Mouse (Mus musculus) midbrain, embryonic 11.5 days (tissue): ENCODE data around the gene Nop53. TPM values are rescaled to one million over a fixed set of nuclear protein-coding genes. Genes with fewer than 3 reads are reported as not detected.

Experiments used
- ATAC-seq: fragments of 200-750 bp; cut with Nextera tagmentation; 2 replicates; pipeline ENCODE4 v1.8.0; 2017; ENCODE audit warnings: moderate TSS enrichment, moderate library complexity; ENCODE audit not compliant: low FRiP score
- DNase-seq: peaks from one replicate; pipeline ENCODE4 v3.0.0; 2015; ENCODE audit warnings: low spot score; ENCODE audit errors: missing footprints
- H3K27ac ChIP-seq: fragments of 300-500 bp; sonication (generic); 2 replicates; pipeline ENCODE4 v1.5.1; 2014; ENCODE audit warnings: low read depth, low read length
- H3K27me3 ChIP-seq: fragments of 300-500 bp; sonication (generic); 2 replicates; pipeline ENCODE4 v1.6.1; 2014; ENCODE audit warnings: mild to moderate bottlenecking, low read length, moderate library complexity, mixed read lengths; ENCODE audit not compliant: control insufficient read depth, insufficient read depth
- H3K36me3 ChIP-seq: fragments of 300-500 bp; sonication (generic); 2 replicates; pipeline ENCODE4 v1.6.1; 2014; ENCODE audit warnings: mild to moderate bottlenecking, low read length, moderate library complexity, mixed read lengths; ENCODE audit not compliant: control insufficient read depth, insufficient read depth
- H3K4me1 ChIP-seq: fragments of 300-500 bp; sonication (generic); 2 replicates; pipeline ENCODE4 v1.6.1; 2014; ENCODE audit warnings: low read length; ENCODE audit not compliant: control insufficient read depth, insufficient read depth
- H3K4me2 ChIP-seq: fragments of 300-500 bp; sonication (generic); 2 replicates; pipeline ENCODE4 v1.6.1; 2014; ENCODE audit warnings: mild to moderate bottlenecking, moderate library complexity
- H3K4me3 ChIP-seq: fragments of 300-500 bp; sonication (generic); 2 replicates; pipeline ENCODE4 v1.5.1; 2014; ENCODE audit warnings: low read depth, low read length
- H3K9ac ChIP-seq: fragments of 300-500 bp; sonication (generic); 2 replicates; pipeline ENCODE4 v1.6.1; 2014; ENCODE audit warnings: low read length
- H3K9me3 ChIP-seq: fragments of 300-500 bp; sonication (generic); 2 replicates; pipeline ENCODE4 v1.6.1; 2016; ENCODE audit warnings: low read length; ENCODE audit not compliant: control insufficient read depth
- WGBS: fragments of 180-500 bp; shearing (Covaris S2); extraction: QIAGEN DNeasy Blood & Tissue Kit; methylation state at CpG from one replicate; pipeline ENCODE4 v1.1.7; 2014; 5-methylcytosine and 5-hydroxymethylcytosine counted together
- polyA plus RNA-seq: library from polyadenylated mRNA; unstranded; fragments of >200 nt; fragmentation: Nextera tagmentation; extraction: Ambion mirVana; gene quantifications from 2 replicates; pipeline ENCODE4 v1.2.1, GENCODE M21; 2014

The Nop53 gene
- 186 and 187 TPM in 2 replicates for polyA plus RNA-seq

DNA sequence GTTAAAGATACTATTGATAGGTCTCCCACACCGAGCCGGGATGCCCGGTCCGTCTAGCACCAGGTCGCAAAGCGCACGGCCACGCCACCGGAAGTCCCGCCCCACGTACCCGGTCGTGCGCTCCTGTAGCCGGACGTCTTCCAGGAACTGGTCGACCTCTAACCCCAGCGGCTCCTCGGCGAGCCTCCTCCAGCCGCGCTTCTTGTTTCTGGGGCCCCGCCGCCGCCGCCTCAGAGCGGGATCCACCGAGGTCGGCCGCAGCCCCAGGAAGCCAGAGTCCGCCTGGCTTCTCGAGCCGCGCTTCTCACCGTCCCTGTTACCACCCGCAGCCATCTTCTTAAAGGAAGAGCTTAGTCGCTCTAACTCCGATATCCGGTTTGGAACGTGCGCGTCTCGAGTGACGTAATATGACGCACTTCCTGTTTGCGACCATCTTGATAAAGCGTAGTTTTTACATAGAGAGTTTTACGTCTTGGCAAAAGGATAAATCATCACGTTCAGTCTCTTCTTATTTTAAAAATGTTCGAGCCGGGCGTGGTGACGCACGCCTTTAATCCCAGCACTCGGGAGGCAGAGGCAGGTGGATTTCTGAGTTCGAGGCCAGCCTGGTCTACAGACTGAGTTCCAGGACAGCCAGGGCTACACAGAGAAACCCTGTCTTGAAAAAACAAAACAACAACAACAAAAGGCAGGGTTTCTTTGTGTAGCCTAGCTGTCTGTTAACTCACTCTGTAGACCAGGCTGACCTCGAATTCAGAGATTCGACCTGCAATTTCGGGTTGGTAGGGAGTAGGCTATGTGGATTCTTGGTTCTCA lies at the start of gene Nop53:
Gene Nop53 (minus strand): TSS at position 354 of the 816 bp plus-strand sequence.
- H3K4me3 ChIP-seq, result peak within 1 kb of the TSS; percentile 73
- no peaks in the 10 kb centered on the region for H3K9me3 ChIP-seq
- H3K9ac ChIP-seq, result peak within 1 kb of the TSS; percentile 79
- ATAC-seq, result peak; percentile 94
- H3K4me2 ChIP-seq, result peak within 1 kb of the TSS; percentile 88
- H3K36me3 ChIP-seq, result peaks cover 22% of the 10 kb centered on the region
- peak within 1 kb of the TSS; percentile 87 for H3K27ac ChIP-seq
- H3K4me1 ChIP-seq, result peaks cover 12% of the 10 kb centered on the region
- no peaks in the 10 kb centered on the region for H3K27me3 ChIP-seq
- WGBS, result 2% methylated on average over 59 of the region's 59 CpGs
- DNase-seq, result peak; percentile 99

GRCm38 (mm10) chr7:15993789-15994188 lies 47.9 kb upstream of the Nop53 start:
- 90% methylated on average over 4 of the region's 4 CpGs for WGBS
- H3K4me2 ChIP-seq, result no peak overlapping the region
- H3K4me1 ChIP-seq, result no peaks in the 10 kb centered on the region
- ATAC-seq (no peak), DNase-seq (no peak)
- peaks cover 11% of the 10 kb centered on the region for H3K36me3 ChIP-seq
- H3K27ac ChIP-seq, result no peak overlapping the region
- H3K27me3 ChIP-seq, result no peaks in the 10 kb centered on the region
- no peak overlapping the region for H3K4me3 ChIP-seq
- H3K9me3 ChIP-seq, result no peaks in the 10 kb centered on the region
- no peak overlapping the region for H3K9ac ChIP-seq

- Histone ChIP-seq H3K4me1 (no peaks in the 10 kb centered on the region), H3K9ac (no peak overlapping the region), H3K36me3 (peaks cover 16% of the 10 kb centered on the region), H3K9me3 (no peaks in the 10 kb centered on the region), H3K4me2 (no peak overlapping the region), H3K27ac (no peak overlapping the region), H3K4me3 (no peak overlapping the region), H3K27me3 (no peaks in the 10 kb centered on the region)
- DNase-seq (no peak), ATAC-seq (no peak)
- 86% methylated on average over 3 of the region's 3 CpGs for WGBS
Observed at GRCm38 (mm10) chr7:15993152-15993551, 47.3 kb upstream of the Nop53 start.

- Histone ChIP-seq H3K36me3 (peaks cover 27% of the 10 kb centered on the region), H3K4me3 (no peak overlapping the region), H3K4me2 (no peak overlapping the region), H3K9ac (no peak overlapping the region), H3K27ac (no peak overlapping the region), H3K27me3 (no peaks in the 10 kb centered on the region), H3K9me3 (no peaks in the 10 kb centered on the region), H3K4me1 (no peaks in the 10 kb centered on the region)
- no peak for DNase-seq
- WGBS, result 96% methylated on average over 3 of the region's 3 CpGs
- ATAC-seq, result no peak
Observed at GRCm38 (mm10) chr7:15991764-15992163, 45.9 kb upstream of the Nop53 start.

DNA sequence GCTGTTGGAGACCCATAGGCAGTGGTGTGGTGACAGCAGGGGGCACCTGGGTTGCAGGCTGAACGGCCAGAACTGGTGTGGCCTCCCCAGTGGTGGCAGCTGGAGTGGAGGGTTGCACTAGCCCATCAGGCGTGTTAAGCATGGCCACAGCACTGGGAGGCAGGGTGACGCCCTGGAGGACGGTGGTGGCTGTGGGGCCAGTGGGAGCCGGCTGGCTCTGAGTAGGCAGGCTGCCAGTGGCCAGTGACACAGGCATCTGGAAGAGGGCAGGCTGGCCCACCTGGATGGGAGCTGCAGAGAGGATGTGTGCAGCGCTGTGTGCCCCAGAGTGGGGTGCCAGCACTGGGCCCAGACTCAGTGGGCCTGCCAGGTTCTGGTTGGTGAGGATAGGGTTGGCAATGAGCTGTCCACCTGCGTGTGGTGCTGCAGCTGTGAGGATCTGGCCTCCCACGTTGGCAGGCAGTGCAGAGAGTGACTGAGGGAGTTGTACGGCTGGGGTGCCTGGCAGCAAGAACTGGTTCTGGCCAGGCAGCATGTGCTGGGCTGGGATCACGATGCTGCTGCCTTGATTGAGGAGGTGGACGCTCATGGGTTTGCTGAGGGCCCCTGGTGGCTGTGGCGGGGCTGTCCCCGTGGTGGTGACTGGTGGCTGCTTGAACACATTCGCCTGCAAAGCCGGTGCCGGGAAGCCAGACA lies 41.9 kb upstream of the Nop53 start:
- no peak; the same call in 1 of the 2 replicates for ATAC-seq

DNA sequence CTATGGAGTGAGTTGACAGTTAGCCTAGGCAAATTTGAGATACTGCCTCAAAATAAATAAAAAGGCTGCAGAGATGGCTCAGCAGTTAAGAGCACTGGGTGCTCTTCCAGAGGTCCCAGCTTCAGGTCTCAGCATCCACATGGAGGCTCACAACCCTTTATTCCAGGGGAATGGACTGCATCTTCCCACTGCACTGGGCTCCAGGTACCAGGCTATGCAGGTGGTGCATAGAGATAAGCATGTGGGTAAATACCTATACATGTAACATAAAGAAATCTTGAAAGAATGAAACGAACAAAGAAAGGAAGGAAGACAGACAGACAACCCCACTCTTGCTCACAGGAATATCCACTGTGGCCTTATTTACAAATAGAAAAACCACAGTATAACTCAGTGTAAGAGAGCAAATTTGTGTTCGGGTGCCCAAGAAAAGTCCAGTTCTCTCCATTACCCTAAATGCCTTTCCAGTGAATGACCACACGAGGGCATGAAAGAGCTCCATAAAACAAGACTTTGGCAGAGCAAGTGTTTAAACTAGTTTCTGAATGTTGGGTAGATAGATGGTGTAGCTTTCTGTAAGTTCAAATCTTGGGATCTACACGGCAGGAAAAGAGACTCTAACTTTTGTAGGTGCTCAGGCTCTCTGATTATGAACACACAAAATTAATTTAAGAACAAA lies 37.0 kb upstream of the Nop53 start:
- Histone ChIP-seq H3K9ac (no peak overlapping the region), H3K4me1 (no peaks in the 10 kb centered on the region), H3K27ac (no peak overlapping the region), H3K27me3 (no peaks in the 10 kb centered on the region), H3K4me3 (no peak overlapping the region), H3K9me3 (no peaks in the 10 kb centered on the region), H3K36me3 (peaks cover 24% of the 10 kb centered on the region), H3K4me2 (no peak overlapping the region)
- WGBS, result 49% methylated on average over 4 of the region's 4 CpGs
- ATAC-seq (no peak), DNase-seq (peak; percentile 86)

More for the DNA sequence above, 41.9 kb upstream of the Nop53 start:
- H3K9me3 ChIP-seq, result no peaks in the 10 kb centered on the region
- DNase-seq, result no peak
- H3K4me1 ChIP-seq, result no peaks in the 10 kb centered on the region
- no peak overlapping the region for H3K9ac ChIP-seq
- H3K27me3 ChIP-seq, result no peaks in the 10 kb centered on the region
- no peak overlapping the region for H3K27ac ChIP-seq
- H3K4me3 ChIP-seq, result no peak overlapping the region
- peaks cover 23% of the 10 kb centered on the region for H3K36me3 ChIP-seq
- H3K4me2 ChIP-seq, result no peak overlapping the region
- 96% methylated on average over 16 of the region's 16 CpGs for WGBS

DNA sequence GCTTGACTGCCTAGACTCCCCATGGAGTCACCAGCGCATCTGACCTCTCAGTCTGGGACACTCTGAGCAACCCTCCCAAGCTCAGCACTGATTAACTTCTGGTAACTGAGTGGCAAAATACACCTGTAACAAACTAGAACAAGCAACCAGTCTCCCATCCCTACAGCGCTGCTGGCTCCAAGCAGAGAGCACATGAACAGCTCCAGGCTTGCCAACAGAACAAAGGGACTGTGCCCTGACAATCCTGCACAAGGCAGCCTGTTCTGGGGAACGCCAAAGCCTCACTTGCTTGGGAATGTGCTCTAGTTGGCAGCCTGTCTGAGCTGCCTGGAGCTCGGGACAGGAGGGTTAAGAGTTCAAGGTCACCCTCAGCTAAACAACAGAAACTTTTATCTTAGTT lies 35.7 kb upstream of the Nop53 start:
- Histone ChIP-seq H3K27me3 (no peaks in the 10 kb centered on the region), H3K4me3 (no peak overlapping the region), H3K9ac (no peak overlapping the region), H3K4me1 (no peaks in the 10 kb centered on the region), H3K9me3 (no peaks in the 10 kb centered on the region), H3K27ac (no peak overlapping the region), H3K4me2 (no peak overlapping the region), H3K36me3 (peaks cover 16% of the 10 kb centered on the region; the same call in 1 of the 2 replicates)
- 87% methylated on average over 4 of the region's 4 CpGs for WGBS
- no peak for DNase-seq
- no peak for ATAC-seq

DNA sequence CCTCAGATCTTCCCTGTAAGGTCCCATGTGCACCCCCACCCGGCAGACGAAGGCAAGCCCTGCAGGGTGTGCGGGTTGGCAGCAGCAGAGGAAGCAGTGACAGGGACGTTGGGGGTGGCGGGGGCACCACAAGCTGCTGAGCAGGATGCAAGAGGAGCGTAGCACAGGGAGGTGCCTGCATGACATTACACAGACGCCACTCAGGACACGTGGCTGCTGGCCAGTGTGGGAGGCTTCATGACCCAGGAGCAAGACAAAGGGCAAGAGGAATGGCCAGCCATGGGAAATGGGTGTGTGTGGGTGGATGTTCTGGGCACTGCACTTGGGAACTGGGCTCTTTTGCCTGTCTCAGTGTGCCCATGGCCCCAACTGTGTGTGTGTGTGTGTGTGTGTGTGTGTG lies 34.4 kb upstream of the Nop53 start:
- Histone ChIP-seq H3K4me2 (no peak overlapping the region), H3K9ac (no peak overlapping the region), H3K4me3 (no peak overlapping the region), H3K27ac (no peak overlapping the region), H3K9me3 (no peaks in the 10 kb centered on the region), H3K27me3 (no peaks in the 10 kb centered on the region), H3K36me3 (peaks cover 18% of the 10 kb centered on the region; the same call in 1 of the 2 replicates), H3K4me1 (no peaks in the 10 kb centered on the region)
- WGBS, result 87% methylated on average over 8 of the region's 8 CpGs
- DNase-seq, result no peak
- no peak for ATAC-seq

DNA sequence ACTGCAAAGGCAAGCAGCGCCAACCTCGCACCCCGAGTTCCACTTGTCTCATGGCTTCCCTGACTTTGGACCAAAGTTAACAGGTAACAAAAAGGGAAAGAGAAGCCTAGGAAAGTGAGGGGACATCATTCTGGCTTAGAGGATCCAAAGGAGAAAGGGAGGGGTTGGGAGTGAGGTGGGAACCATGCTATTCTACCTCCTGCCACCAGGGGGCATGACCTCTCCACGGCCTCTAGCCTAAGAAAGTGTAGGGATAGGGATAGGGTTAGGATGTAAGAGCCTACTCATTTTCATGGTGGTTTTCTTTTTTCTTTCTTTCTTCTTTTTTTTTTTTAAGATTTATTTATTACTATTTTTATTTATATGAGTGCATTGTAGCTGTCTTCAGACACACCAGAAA lies 30.0 kb upstream of the Nop53 start:
- no peak overlapping the region for H3K9ac ChIP-seq
- 84% methylated on average over 4 of the region's 4 CpGs for WGBS
- no peak overlapping the region for H3K4me2 ChIP-seq
- no peaks in the 10 kb centered on the region for H3K27me3 ChIP-seq
- H3K27ac ChIP-seq, result no peak overlapping the region
- no peaks in the 10 kb centered on the region for H3K4me1 ChIP-seq
- no peaks in the 10 kb centered on the region for H3K9me3 ChIP-seq
- no peak overlapping the region for H3K4me3 ChIP-seq
- peaks cover 39% of the 10 kb centered on the region for H3K36me3 ChIP-seq
- DNase-seq, result peak; percentile 88
- ATAC-seq, result no peak
